Comparison of ENCODE assay signal across 8 mouse cellular contexts in genomic region chr9:45429951-45430697, GRCm38 (mm10). TPM values are rescaled to one million over a fixed set of nuclear protein-coding genes. Genes with fewer than 3 reads are reported as not detected.
A peak's percentile ranks its signal among the peaks of the same experiment; 100 is the strongest.
DNase-seq lines count a peak whose midpoint lies in the region; ATAC-seq lines count a peak whose summit lies in the region.

No protein-coding gene starts in this region.

- peak; percentile 39; the same call in 1 of the 2 replicates for ATAC-seq in kidney, embryonic 14.5 days (ENCODE audit: low FRiP score, low TSS enrichment)
- ATAC-seq in embryonic facial prominence, embryonic 15.5 days (ENCODE audit: insufficient number of reproducible peaks, low FRiP score, low TSS enrichment, low read depth) = peak; percentile 25; the same call in 1 of the 2 replicates
- ATAC-seq in neural tube, embryonic 15.5 days (ENCODE audit: low FRiP score) = peak; percentile 66; the same call in 1 of the 2 replicates

- no peak for DNase-seq in kidney, postnatal 25 days
- peak; percentile 67 for DNase-seq in brain, adult 2 months (ENCODE audit: low read depth, low spot score)
- peak; percentile 65 for DNase-seq in layer of hippocampus, postnatal 25 days (ENCODE audit: extremely low spot score in 1 of 2, low spot score in 1 of 2)
- DNase-seq in urinary bladder, adult 18-20 months (ENCODE audit: low spot score in 2 of 2) = no peak
- DNase-seq in thymus, postnatal 0 days (ENCODE audit: low spot score) = no peak

- no peaks in the 10 kb centered on the region for H3K9me3 ChIP-seq in kidney, embryonic 14.5 days (ENCODE audit: control insufficient read depth, low read length)
- no peaks in the 10 kb centered on the region for H3K9me3 ChIP-seq in embryonic facial prominence, embryonic 15.5 days (replicated peaks)
- H3K9me3 ChIP-seq in neural tube, embryonic 15.5 days (replicated peaks) = no peaks in the 10 kb centered on the region

- WGBS in kidney, embryonic 14.5 days = 1% methylated on average over 51 of the region's 54 CpGs
- 2% methylated on average over 53 of the region's 54 CpGs for WGBS in embryonic facial prominence, embryonic 15.5 days
- 3% methylated on average over 48 of the region's 54 CpGs for WGBS in neural tube, embryonic 15.5 days

- peak overlapping the region; percentile 28; the same call in 1 of the 2 replicates for H3K9ac ChIP-seq in kidney, embryonic 14.5 days (ENCODE audit: low read depth, low read length)
- no peak overlapping the region for H3K9ac ChIP-seq in embryonic facial prominence, embryonic 15.5 days
- H3K9ac ChIP-seq in neural tube, embryonic 15.5 days (replicated peaks) = peak overlapping the region; percentile 78

- peak overlapping the region; percentile 45 for H3K4me3 ChIP-seq in kidney, embryonic 14.5 days (ENCODE audit: low read length)
- H3K4me3 ChIP-seq in embryonic facial prominence, embryonic 15.5 days (replicated peaks) = peak overlapping the region; percentile 45
- H3K4me3 ChIP-seq in neural tube, embryonic 15.5 days (replicated peaks) = peak overlapping the region; percentile 59

- no peaks in the 10 kb centered on the region for H3K36me3 ChIP-seq in kidney, embryonic 14.5 days (ENCODE audit: control insufficient read depth, insufficient read depth, low read length)
- no peaks in the 10 kb centered on the region for H3K36me3 ChIP-seq in embryonic facial prominence, embryonic 15.5 days
- no peaks in the 10 kb centered on the region for H3K36me3 ChIP-seq in neural tube, embryonic 15.5 days

- H3K4me1 ChIP-seq in kidney, embryonic 14.5 days (ENCODE audit: control insufficient read depth, insufficient read depth, low read length) = peaks cover 11% of the 10 kb centered on the region
- H3K4me1 ChIP-seq in embryonic facial prominence, embryonic 15.5 days = peaks cover 20% of the 10 kb centered on the region
- H3K4me1 ChIP-seq in neural tube, embryonic 15.5 days = peaks cover 57% of the 10 kb centered on the region

- H3K27ac ChIP-seq in kidney, embryonic 14.5 days (ENCODE audit: low read depth, low read length) = no peak overlapping the region
- no peak overlapping the region for H3K27ac ChIP-seq in embryonic facial prominence, embryonic 15.5 days (replicated peaks)
- peak overlapping the region; percentile 86 for H3K27ac ChIP-seq in neural tube, embryonic 15.5 days (replicated peaks)

- H3K27me3 ChIP-seq in kidney, embryonic 14.5 days (ENCODE audit: control insufficient read depth, insufficient read depth, low read length) = peaks cover 43% of the 10 kb centered on the region
- H3K27me3 ChIP-seq in embryonic facial prominence, embryonic 15.5 days = peaks cover 53% of the 10 kb centered on the region
- H3K27me3 ChIP-seq in neural tube, embryonic 15.5 days (replicated peaks) = peaks cover 47% of the 10 kb centered on the region

- peak overlapping the region; percentile 79 for H3K4me2 ChIP-seq in kidney, embryonic 14.5 days (replicated peaks; ENCODE audit: low read depth, low read length)
- peak overlapping the region; percentile 84 for H3K4me2 ChIP-seq in embryonic facial prominence, embryonic 15.5 days (replicated peaks)
- H3K4me2 ChIP-seq in neural tube, embryonic 15.5 days = peak overlapping the region; percentile 75

RNA-seq across cellular contexts. Expression of gene Dscaml1, which starts 3.7 kb away (rescaled TPM):
- 0.14 and 0.23 TPM in 2 replicates for polyA plus RNA-seq in kidney, embryonic 14.5 days (2014; fragmentation: Nextera tagmentation; extraction: Ambion mirVana)
- 0.89 and 1.3 TPM in 2 replicates for polyA plus RNA-seq in embryonic facial prominence, embryonic 15.5 days (2015; fragmentation: Nextera tagmentation; extraction: Ambion mirVana)
- total RNA-seq in layer of hippocampus, postnatal 25 days (2021) = 10 to 100 TPM; 74.4 to 96.5 TPM
- 12.4 and 16.4 TPM in 2 replicates for polyA plus RNA-seq in neural tube, embryonic 15.5 days (2015; fragmentation: Nextera tagmentation; extraction: Ambion mirVana)
- 1.8 and 2.1 TPM in 2 replicates for polyA plus RNA-seq in thymus, postnatal 0 days (2015; fragmentation: Nextera tagmentation; extraction: Ambion mirVana)

RNA-seq across cellular contexts. Expression of gene Fxyd2, which starts 30.7 kb away (rescaled TPM):
- polyA plus RNA-seq in kidney, embryonic 14.5 days (2014; fragmentation: Nextera tagmentation; extraction: Ambion mirVana) = 137 and 153 TPM in 2 replicates
- 5.3 and 6.8 TPM in 2 replicates for polyA plus RNA-seq in embryonic facial prominence, embryonic 15.5 days (2015; fragmentation: Nextera tagmentation; extraction: Ambion mirVana)
- total RNA-seq in layer of hippocampus, postnatal 25 days (2021) = 10 to 100 TPM in 1 of 2 experiments, 1 to 10 TPM in 1; 8.3 to 10.6 TPM
- polyA plus RNA-seq in neural tube, embryonic 15.5 days (2015; fragmentation: Nextera tagmentation; extraction: Ambion mirVana) = 9.8 and 13.6 TPM in 2 replicates
- polyA plus RNA-seq in thymus, postnatal 0 days (2015; fragmentation: Nextera tagmentation; extraction: Ambion mirVana) = 103 and 108 TPM in 2 replicates

Comparison
In these comparisons a context has a peak if more than half of its experiments do, and no peak if none do; other contexts are left out.
1. DNase-seq: peak in brain, adult 2 months (single experiment) and layer of hippocampus, postnatal 25 days (2 of 2); none in kidney, postnatal 25 days (0 of 2), urinary bladder, adult 18-20 months (0 of 2) and thymus, postnatal 0 days (single experiment).
2. Peak in every context shown above with its lines, with median percentiles within 50 percentile points of each other: ATAC-seq, H3K4me2 ChIP-seq and H3K4me3 ChIP-seq.